Mouse (Mus musculus) heart, postnatal 25 days (tissue): ENCODE measurements around the gene Abcc1. TPM values are rescaled to one million over a fixed set of nuclear protein-coding genes. Genes with fewer than 3 reads are reported as not detected.

Experiments used
- DNase-seq: peaks from one replicate; pipeline ENCODE4 v3.0.0; 2022; ENCODE audit warnings: low spot score
- intact Hi-C: fragments of 180-260 bp; cut with DNase I; formaldehyde crosslinking; loops from one replicate; pipeline ENCODE4 v1.15.1; 2025
- total RNA-seq, 2 experiments: library from RNA; stranded (reverse); gene quantifications; 2 replicates each; pipeline ENCODE4 v1.2.3; 2021

Gene Abcc1
- total RNA-seq = 10 to 100 TPM; 19.0 to 26.9 TPM

DNA sequence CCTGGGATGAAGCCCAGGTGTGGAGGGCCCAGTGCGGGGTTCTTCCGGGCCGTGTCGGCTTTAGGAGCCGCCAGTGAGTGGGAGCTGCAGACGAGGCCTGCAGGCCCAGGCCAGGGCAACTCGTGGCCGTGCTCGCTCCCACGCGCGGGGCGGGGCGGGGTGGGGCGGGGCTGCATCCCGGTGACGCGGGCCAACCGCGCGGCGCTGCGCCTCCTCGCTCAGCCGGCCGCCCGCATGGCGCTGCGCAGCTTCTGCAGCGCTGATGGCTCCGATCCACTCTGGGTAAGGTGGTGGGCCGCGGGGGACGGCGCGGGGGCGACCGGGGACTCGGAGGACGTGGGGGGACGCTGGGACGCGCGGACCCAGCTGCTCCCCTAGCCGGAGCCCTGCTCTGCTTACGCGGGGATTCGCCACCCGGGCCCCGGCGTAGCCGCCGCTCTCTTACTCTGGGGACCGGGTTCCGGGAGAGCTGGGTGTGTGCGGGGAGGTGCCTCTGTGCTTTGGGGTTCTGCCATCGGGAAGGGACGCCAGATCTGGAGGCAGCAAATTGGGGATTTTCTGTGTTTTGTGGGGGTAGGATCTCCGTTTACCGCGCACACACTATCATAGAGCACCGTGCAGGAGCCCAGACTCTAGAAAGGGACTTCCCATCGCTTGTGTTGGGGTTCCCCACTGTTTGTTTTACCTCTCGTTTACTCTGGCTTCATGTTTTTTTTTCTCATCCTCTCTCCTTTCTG lies at the start of gene Abcc1:
TSS of gene Abcc1 (plus strand) at position 197 of the 737 bp plus-strand sequence.
- intact Hi-C loops = loop anchor here (2.0 to 5.0 kb wide), 2 partner anchors 47 to 194 kb away; no protein-coding TSS in a partner anchor

DNA sequence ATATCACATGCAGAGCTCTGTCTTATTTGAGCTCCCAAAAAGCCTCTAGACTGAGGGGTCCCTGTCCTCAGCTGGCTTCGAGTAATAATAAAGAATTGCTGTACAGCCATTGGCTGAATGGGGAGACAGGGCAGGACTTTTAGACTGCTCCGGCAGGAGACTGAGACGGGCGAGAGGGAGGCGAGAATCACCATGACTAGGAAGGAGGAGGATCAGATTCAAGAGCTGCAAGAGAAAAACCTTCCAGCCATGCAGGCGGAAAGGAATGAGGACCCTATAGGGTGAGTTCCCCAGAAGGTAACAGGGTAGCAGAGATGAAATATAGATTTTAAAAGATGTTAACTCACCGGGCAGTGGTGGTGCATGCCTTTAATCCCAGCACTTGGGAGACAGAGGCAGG lies 48.4 kb upstream of the Abcc1 start:
- DNase-seq = no peak
- intact Hi-C loops = loop anchor here (5.0 to 10.0 kb wide), 2 partner anchors 76 to 408 kb away; partner anchors contain the start of genes Mpv17l and Pdxdc1

More for the DNA sequence above, at the start of gene Abcc1:
- peak; percentile 65 for DNase-seq

DNA sequence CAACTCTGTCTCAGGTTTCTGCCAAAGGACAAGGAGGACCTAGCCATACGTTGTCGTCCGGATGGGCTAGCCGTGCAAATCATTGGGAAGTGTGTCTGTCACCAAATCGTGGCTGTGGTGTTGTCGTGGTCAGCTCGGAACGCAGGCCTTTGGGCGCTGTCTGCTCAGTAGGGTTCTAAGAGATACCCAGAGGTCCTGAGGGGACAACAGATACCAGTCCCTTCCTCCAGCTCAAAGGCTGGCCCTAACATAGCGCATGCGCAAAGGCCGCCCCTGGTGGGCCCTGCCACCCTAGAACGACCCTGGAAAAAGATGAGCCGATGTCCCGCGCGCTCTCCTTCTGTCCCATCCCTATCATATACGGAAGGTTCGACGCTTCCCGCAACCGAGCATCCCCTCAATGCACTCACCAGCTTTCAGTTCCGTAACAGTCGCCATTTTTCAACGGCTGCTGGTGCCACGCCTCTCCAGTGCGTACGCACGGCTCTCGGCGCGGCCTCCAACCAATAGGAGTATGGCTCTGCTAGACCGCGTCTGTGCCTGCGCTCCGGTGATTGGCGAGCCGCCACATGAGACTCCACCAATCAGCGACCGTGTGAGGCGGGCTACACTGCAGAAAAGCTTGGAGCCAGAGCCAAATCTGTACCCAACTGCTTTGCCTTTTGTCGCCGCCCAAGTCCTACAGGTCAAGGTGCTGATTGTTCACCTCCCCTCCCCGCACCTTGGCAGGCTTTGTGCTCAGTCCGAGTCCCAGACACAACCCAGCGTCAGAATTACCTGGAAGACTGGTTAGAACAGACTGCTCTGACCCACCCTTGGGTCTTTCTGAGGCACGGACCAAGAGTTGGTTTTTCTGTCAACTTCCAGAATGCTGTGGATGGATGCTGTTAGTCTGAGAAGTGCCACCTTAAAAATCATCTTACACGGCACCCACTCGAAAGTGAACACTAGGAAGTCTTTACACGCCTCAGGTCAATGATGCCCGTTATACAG lies 44.2 kb upstream of the Abcc1 start, which contains the start of gene Fopnl:
TSS of gene Fopnl (minus strand) at position 522 of the 993 bp plus-strand sequence.
- peak; percentile 93 for DNase-seq
- intact Hi-C loops = loop anchor here (10.0 kb wide), 1 partner anchor 412 kb away; the partner anchor contains the start of genes Mpv17l and Pdxdc1

DNA sequence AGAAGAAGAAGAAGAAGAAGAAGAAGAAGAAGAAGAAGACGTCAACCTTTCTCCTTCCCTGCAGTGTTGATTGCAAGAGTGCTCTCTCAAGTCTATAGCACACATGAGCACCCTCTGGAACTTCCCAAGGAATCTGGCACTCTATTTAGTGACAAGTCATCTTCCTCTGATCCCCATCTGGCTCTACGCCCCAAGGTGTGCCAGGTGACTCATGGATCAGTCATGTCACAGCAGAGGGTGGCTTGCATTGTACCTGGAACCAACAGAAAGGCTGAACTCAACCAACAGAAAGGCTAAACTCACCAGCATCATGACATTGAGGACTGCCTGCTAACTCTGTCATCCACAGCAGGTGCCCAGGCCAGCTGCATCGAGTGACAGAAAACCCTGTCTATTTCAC lies 41.7 kb upstream of the Abcc1 start:
- intact Hi-C loops = loop anchor here (10.0 kb wide), 1 partner anchor 415 kb away; the partner anchor contains the start of genes Mpv17l and Pdxdc1
- DNase-seq = no peak

DNA sequence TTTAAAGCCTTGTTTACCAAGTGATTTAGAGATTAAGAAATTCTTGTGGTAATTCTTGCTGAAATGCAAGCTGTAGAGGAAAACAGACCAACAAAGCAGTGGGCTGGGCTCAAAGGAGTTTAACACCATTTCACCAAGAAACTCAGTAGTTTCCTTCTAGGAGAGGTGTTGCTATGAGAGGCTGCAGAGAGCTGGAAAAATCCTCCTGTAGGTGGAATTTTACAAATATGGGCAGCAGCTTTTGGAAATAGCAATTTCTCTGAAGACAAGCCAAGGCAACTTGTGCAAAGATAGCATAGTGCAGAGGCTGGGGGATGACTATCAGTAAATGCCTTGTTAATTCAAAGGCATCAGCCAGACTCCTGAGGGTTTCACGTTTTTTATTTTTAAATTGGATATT lies 40.9 kb upstream of the Abcc1 start:
- no peak for DNase-seq
- intact Hi-C loops = no loop called here

DNA sequence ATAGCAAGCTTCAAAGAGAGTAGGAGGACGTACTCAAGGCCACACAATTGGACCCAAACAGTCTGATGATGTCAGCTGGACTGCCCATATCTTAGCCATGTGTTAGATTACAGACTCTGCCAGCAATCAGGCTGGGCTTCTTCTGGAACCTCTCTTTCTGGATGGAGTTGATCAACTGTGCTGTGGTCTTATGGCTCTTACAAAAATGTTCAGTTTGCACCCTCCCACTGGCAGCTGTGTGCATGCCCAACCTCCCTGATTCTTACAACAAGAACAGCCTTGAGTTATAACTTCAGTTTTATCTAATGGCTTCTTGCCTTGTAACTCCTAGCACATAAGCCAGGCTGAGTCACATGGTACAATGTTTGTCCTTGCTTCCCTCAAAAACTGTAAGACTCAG lies 33.2 kb upstream of the Abcc1 start:
- no peak for DNase-seq
- intact Hi-C loops = no loop called here

DNA sequence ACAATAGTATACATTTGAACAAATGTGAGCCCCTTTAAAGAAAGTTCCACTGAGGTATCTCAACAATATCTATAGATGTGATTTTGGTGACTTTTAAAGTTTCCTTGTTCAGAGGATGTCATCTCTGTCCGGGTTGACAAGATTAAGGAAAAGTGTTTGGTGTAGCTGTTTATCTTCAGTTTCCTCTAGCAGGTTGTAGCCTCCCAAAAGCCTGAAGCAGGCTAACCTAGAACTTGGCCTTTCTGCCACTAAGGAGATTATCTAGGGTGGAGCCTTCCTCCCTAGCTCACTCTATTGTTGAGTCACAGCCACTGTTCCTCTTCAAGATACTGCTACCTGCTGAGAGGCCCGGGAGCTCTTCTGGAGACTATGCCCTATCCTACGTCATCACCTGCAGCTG lies 16.4 kb upstream of the Abcc1 start:
- intact Hi-C loops = no loop called here
- DNase-seq = no peak

DNA sequence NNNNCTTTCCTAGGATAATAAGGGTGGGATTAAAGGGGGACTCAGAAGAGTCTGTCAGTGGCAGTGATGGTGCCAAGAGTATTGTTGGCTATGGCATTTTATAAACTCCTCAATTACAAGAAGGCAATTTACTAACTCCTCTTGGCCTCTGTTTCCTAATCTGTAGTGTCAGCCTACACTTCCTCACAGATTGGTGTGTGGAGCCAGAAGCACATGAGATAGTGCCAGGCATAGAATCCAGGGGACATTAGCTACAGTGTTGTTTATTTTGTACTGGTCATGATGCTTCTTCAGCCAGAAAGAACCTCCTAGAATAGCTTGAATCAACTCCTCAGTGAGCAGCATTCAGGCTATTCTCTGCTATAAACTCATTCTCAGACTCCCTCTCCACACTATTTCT lies 9.8 kb upstream of the Abcc1 start:
- intact Hi-C loops = no loop called here
- DNase-seq = no peak

DNA sequence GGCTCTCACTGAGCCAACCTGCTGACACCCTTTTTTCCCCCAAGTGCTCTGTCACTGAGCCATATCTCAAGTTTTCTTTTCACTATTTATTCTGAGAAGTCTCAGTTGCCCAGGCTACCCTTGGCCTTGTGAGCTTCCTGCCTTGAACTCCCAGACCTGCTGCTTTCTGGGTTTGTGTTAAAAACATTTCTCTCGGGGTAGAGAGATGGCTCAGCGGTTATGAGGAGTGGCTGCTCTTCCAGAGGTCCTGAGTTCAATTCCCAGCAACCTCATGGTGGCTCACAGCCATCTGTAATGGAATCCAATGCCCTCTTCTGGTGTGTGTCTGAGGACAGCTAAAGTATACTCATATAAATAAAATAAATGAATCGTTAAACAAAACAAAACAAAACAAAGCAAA lies 9.1 kb upstream of the Abcc1 start:
- no peak for DNase-seq
- intact Hi-C loops = no loop called here

DNA sequence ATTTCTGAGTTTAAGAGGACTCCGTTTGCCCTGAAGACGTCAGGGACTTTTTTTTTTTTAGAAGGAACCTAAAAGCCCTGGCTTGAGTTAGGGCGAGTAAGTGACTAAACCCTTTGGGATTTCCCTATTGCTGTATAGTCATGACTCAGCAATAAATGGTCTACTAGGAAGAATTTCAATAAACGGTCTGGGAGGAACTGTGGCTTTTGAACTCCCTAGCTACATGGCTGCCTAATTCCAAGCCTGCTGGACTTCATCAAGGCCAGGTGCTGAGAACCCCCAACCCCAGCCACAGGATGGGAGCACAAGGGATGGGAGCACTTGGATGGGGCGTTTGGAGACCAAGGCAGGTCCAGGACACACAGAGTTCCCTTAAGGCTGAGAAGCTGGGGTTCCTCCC lies 8.7 kb upstream of the Abcc1 start:
- intact Hi-C loops = no loop called here

DNA sequence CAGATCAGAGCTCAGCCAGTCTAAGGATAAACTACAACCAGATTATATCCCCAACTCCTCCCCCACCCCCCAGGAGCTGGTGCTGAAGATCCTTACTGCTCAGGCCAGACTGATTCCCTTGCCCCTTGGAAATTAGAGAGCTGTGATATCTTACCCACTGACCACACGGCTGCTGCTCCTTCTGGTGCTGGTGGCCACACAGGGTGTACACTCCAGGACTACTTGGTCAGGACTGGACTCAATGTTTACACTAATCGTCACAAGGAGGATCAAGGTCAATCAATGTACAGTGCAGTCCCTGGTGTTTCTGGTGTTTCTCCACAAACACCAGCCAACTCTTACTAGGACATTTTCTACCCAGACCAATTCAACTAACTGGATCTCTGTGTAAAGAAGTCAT lies 3.5 kb upstream of the Abcc1 start:
- DNase-seq = no peak
- intact Hi-C loops = no loop called here

More for the DNA sequence above, 8.7 kb upstream of the Abcc1 start:
- no peak for DNase-seq

DNA sequence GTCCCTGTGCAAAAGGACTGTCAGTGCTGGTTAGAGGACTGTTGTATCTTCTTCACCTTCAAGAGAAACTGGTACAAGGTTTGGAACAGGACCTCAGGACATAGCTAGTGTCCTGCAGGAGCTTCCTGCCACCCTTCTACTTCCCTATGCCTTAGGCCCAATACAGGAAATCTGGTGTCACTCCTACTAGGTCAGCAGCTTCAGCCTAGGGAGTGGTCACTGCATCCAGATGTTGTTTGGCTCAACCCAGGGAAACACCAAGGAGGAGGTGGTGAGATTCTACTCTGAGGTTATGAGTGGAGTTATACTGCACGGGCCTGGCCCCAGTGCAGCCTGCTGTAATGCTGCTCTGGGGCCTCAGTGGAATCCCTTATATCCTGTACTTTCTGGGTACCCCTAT lies 2.8 kb upstream of the Abcc1 start:
- intact Hi-C loops = no loop called here
- DNase-seq = no peak

DNA sequence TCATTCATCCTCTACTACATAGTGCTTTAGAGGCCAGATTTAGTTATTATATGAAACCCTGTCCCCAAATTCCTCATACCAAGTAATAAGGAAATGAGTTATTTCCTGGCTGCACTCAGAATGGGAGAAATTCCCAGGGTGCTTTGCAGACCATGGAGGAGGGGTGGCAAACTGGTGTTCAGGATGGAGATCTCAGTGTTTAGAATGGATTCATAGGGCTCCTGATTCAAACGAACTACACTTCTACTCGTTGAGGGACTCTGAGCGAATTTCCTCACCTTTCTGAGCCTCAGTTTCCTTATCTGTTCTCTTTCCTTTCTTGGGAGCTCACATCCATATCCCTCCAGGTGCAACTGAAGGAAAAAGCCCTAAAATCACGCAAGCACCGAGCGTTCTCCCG lies 427 bp upstream of the Abcc1 start:
- intact Hi-C loops = loop anchor here (2.0 to 5.0 kb wide), 2 partner anchors 46 to 194 kb away; no protein-coding TSS in a partner anchor
- DNase-seq = no peak

DNA sequence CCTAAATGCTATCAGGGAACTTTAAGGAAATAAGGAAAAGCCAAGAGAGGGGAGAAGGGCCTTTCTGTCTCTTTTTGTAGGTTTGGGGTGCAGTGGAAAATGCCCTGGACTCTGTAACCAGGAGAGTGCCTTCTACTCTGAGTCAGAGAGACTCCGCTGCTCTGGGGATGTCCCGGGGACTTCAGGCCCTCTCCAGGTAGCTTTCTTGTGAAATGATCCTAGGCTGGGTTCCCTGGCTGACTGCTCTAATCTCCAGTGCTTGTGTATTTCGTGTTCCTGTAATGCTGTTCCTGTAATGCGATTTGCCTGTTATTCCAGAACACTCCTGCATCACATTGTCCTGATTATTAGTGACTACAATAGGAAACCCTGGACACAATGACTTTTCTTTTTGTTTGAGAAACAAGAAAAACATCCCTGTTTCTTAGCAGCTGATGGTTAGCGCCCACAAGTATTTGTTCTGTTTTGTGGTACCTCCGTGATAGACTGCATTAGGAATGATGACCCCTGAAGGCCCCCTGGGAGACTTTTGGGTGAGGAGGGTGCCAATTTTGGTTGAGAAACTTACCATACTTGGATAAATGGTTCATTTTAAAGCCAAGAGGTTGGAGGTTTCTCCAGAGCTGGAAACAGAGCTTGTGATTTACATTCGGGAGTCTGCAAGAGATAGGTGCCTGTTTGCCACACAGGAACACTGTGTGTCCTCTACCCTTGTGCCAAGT lies 902 bp downstream of the Abcc1 start:
- intact Hi-C loops = loop anchor here (5.0 kb wide), 1 partner anchor 195 kb away; no protein-coding TSS in a partner anchor
- no peak for DNase-seq

DNA sequence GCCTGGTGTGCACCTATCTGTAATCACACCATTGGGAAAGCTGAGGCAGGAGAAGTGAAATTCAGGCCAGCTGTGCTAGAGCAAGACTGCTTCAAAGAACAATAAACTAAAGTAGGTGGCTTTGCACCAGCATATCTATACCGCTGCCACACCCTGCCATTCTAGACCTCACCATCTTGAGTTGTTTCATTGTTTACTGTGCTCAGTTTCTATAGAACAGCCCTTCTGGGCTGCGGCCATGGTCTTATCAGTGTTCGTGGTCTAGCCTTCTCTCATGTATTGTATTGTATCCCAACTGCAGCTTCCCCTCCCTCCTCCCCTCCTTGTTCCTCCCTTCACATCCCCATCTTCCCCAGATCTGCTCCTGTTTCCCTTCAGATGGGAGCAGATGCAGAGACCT lies 2.1 kb downstream of the Abcc1 start:
- intact Hi-C loops = loop anchor here (5.0 kb wide), 1 partner anchor 196 kb away; no protein-coding TSS in a partner anchor
- no peak for DNase-seq

DNA sequence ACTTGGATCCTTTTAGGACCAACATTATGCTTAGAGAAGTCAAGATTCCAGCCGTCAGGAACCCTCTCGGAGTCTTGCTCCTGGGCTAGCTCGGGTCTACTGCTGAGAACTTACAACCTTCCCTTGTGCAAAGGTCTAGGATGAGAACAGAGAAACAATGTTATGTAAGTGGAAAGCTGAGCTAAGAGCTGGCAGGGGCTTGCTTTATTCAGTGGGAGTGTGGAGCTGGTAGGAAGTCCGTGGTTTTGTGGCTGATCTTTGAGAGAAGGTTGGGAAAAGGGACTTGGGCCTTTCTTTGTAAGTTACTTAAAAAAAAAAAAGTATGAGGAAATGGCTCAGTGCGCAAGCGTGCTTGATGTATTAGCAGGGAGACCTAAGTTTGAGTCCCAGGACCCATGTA lies 2.7 kb downstream of the Abcc1 start:
- no peak for DNase-seq
- intact Hi-C loops = loop anchor here (5.0 kb wide), 1 partner anchor 197 kb away; no protein-coding TSS in a partner anchor

DNA sequence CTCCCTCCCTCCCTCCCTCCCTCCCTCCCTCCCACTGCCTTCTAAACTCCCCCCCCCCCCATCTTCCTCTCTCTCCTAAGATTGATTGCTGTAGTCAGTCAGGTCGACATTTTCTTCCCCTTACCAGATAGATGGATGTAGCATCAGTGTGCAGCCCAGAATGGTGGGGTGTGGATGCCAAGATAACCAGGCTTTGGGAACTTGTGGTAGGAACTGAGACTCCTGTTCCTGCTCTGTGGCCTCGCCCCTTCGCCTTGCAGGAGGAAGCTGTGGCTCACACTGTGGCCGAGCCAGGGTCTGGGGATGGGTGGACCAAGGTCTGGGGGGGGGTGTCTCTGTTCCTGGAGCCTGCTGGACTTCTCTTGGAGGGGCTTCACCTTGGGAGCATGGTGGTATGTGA lies 4.1 kb downstream of the Abcc1 start:
- no peak for DNase-seq
- intact Hi-C loops = no loop called here

DNA sequence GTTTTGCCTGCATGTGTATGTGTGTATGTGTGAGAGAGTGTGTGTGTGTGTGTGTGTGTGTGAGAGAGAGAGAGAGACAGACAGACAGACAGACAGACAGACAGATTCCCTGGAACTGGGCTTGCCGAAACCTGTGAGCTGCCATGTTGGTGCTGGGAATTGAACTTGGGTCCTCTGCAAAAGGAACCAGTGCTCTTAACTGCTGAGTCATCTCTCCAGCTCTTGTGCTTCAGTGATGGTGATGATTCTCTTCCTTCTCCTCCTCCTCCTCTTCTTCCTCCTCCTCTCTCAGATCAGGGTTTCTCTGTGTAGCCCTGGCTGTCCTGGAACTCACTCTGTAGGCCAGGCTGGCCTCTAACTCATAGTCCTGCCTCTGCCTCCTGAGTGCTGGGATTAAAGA lies 4.7 kb downstream of the Abcc1 start:
- intact Hi-C loops = no loop called here
- no peak for DNase-seq

DNA sequence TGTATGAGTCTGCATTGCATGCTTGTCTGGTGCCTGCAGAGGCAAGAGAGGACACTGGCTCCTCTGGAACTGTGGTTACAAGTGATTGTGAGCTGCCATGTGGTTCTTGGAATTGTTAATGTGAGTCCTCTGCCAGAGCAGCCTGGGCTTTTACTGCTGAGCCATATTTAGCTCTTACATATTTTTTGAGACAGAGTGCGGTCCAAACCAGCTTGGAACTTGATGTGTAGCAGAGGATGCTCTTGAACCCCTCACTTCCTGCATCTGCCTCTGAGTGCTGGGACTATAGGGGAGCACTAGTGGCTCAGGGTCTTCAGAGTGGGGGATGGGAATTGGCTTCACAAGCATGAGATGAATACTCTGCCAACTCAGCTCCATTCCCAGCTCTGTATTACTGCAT lies 10.0 kb downstream of the Abcc1 start:
- DNase-seq = peak; percentile 29
- intact Hi-C loops = no loop called here

DNA sequence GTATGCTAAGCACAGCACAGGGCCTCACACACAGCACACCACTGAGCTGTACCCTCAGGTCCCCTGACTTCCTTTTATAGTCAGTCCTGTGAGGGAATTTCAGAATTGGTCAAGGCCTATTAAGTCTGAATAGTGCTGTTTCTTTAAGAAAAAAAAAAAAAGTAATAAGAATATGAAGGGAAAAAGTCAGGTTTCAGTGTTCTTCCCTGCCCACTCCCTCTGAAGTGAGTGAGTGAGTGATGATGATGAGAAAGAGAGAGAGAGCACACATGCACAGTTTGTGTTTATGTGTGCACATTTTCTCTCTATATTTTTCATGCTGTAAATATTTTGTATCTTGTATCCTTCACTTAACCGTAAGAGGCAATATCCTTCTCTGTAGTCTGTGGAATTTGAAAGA lies 11.0 kb downstream of the Abcc1 start:
- DNase-seq = no peak
- intact Hi-C loops = no loop called here
